Mouse (Mus musculus) liver, postnatal 0 days (tissue): ENCODE data around the gene Gm17359.

Source experiments
- CTCF ChIP-seq: sonication (generic); IDR thresholded peaks from 2 replicates; pipeline ENCODE4 v1.5.1; 2016; ENCODE audit warnings: antibody characterized with exemption, low read depth
- EP300 ChIP-seq: IDR thresholded peaks from 2 replicates; pipeline ENCODE4 v1.6.1; 2016; ENCODE audit warnings: antibody characterized with exemption, low read depth, mild to moderate bottlenecking

- TF ChIP-seq EP300, result no peak
- no peak for TF ChIP-seq CTCF
Observed at GRCm38 (mm10) chr3:79500279-79500678, 163.8 kb downstream of the Gm17359 start.
